Mouse (Mus musculus): Measurements from ENCODE around the gene Mrpl28. TPM values are rescaled to one million over a fixed set of nuclear protein-coding genes. Genes with fewer than 3 reads are reported as not detected.

The Mrpl28 gene
- total RNA-seq, 2 experiments from 2014 or later = 72.2 to 81.8 TPM

DNA sequence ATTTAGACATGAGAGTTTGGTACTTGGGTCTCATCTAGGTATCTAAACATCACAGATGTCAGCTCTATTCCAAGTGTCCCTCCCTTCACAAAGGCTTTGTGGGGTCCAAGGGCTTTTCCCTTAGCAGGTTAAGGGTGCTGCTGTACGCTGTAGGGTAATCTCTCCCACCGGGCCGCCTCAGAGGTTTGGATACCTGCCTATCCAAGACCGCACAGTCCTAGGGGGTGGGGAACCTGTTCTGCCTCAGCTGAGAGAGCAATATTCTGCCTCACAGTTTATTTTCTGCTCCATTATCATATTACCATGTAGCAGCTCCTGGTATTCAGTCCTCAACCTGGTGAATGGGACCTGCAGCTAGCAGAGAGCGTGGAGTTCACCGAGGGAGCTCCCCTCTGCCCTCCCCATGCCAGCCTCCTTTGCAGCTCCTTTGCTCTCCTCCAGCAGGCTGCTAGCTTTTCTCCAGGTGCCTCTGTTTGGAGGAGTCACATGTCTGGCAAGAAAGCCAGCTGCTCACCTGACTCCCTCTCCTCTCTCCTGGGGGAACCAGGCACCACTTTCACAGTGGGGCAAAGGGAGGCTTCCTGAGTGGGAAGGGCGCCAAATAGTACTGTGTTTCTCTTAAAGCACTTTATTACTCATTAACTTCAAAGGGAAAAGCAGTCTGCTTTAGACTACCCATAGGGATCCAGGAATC lies 7.9 kb upstream of the Mrpl28 start:
- no peak for DNase-seq (ENCODE audit: low spot score in 2 of 2)

DNA sequence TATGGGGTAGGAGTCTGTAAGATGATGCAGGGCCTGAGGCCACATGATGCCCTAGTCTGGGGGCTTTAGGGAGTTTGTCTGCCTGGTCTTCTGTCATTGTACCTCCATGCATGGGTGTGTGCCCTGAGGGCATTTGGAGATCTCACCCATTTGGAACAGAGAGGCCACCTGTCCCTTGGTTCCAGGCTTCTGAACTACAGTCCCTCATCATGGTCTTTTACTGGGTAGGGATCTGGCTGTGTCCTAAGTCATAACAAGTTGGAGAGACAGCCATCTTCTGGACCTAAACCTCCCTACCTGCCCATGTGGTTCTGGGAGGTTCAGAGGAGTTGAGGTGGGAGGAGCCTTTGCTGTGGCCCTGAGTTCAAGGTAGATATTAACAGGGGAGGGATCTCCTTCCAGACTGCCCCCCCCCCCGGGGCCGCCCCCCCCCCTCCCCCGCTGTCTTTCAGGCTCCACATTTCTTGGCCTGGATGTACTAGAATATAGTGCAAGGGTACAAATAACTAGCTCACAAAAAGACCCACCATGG lies 7.3 kb upstream of the Mrpl28 start:
- no peak for DNase-seq (ENCODE audit: low spot score in 2 of 2)

DNA sequence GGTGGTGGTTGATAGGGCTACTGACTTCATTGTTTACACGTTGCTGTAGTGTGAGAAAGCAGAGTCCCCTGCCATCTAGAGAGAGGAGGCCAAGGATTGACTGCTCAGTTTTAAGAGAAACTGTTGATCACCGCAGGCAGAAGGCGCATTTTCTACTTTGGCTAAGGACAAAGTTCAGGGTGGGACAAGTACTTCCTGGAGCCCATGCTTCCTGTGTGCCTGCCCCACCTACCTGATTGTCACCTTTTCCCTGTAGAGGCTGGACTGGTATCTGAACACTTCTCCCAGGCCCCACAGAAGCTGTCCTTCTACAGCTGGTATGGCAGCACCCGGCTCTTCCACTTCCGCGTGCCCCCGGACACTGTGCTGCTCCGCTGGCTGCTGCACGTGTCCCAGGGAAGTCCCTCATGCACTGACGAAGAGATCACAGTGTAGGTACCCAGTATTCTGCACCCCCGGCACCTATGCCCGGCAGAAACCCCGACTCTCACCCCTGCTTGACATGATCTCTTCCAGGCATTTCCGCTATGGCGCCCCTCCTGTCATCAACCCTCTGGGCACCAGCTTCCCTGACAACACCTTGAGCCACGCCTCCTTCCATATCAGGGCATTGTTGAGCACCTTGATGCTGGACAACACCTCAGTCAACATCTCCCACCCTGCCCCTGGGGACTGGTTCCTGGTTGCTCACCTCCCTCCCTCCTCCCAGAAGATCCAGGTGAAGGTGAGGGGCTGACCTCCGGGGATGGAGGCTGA lies 6.6 kb upstream of the Mrpl28 start:
- DNase-seq (ENCODE audit: low spot score in 2 of 2) = no peak

DNA sequence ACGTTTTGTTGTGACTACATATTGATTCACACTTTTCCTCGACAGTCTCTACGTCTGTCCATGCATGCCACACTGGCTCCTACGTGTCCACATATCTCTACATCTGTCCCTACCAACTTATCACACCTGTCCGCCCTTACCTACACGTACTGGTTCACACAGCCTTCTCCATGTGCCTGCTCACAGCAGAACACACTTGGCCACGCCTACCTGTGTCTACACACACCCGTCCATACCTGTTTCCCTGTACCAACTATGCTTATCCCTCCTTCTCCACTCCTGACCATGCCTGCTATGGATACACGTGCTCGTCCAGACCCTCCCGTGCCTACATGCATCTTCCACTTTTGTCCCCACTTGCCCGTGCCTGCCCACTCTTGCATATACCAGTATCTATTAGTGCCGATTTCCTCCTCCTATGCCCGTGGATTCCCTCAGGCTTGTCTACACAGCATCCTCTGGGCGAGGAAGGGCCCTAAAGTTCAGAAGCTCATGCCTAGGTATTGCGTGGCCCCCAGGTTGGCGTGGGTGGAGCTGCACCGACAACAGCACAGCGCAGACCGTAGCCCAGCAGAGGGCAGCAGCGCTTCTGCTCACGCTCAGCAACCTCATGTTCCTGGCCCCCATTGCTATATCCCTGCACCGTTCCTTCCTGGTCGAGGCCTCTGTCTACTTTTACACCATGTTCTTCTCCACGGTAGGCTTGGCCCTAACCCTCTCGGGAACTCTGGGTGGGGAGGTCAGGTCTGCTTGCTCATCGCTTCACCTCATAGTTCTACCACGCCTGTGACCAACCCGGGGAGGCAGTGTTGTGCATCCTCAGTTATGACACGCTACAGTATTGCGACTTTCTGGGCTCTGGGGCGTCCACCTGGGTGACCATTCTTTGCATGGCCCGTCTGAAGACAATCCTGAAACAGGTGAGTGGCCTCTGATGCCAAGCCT lies 3.3 kb upstream of the Mrpl28 start:
- DNase-seq (ENCODE audit: low spot score in 2 of 2) = peak; percentile 41 to 64

DNA sequence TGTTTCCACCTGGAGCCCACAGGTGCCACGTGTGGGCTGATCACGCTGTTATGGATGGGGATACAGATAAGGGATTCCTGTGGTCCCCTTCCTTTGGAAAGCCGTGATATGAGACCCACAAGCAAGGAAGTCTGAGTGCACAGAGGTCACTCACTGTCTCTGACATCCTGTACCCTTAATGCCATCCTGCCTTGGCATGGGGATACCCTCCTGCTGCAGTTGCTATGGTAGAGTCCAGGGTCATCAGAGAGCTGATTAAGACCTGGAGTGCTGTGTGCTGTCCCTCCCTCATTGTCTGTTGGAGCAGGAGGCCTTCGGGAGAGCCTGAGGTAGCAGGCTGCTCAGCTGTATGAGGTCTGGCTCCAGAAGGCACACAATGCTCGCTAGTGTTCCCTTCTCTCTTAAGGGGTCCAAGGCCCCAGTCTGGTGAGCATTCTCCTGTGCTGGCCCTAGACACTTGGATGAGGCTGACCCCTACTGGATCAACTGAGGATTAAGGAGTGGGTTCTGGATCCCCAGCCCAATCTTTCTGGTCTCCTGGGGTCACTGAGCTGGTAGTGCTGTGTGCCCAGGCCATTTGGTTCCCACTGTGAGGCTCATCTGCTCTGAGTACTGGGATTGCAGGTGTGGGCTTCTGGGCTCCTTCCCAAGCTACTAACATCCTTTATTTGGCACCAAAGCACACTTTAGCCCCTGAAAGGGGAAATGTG lies 714 bp upstream of the Mrpl28 start:
- no peak for DNase-seq (ENCODE audit: low spot score in 2 of 2)

DNA sequence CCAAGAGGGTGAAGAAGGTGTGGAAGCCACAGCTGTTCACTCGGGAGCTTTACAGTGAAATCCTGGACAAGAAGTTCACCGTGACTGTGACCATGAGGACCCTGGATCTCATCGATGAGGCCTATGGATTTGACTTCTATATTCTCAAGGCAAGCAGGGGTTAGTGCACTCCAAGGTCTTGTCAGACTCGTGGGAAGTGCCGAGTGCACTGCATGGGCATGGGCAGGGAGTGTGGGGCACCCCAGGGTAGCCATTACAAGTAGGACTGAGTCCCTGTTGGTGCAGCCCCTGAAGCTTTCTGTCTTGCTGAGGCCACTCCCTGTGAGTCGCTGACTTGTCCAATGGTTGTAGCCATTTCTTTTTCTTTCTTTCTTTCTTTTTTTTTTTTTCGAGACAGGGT lies 1.3 kb downstream of the Mrpl28 start:
- no peak for DNase-seq (ENCODE audit: low spot score in 2 of 2)

DNA sequence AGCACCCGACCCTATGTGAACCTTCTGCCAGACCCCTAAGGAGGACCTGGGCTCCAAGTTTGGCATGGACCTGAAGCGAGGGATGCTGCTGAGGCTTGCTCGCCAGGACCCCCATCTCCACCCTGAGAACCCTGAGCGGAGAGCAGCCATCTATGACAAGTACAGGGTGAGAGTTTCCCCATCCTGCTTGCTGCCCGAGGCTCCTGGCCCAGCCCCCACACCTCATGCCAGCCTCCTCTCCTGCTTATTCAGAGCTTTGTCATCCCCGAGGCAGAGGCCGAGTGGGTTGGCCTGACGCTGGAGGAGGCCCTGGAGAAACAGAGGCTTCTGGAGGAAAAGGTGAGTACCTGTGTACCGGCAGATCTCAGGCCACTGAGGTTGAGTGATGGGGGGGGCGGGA lies 1.9 kb downstream of the Mrpl28 start:
- no peak for DNase-seq (ENCODE audit: low spot score in 2 of 2)

DNA sequence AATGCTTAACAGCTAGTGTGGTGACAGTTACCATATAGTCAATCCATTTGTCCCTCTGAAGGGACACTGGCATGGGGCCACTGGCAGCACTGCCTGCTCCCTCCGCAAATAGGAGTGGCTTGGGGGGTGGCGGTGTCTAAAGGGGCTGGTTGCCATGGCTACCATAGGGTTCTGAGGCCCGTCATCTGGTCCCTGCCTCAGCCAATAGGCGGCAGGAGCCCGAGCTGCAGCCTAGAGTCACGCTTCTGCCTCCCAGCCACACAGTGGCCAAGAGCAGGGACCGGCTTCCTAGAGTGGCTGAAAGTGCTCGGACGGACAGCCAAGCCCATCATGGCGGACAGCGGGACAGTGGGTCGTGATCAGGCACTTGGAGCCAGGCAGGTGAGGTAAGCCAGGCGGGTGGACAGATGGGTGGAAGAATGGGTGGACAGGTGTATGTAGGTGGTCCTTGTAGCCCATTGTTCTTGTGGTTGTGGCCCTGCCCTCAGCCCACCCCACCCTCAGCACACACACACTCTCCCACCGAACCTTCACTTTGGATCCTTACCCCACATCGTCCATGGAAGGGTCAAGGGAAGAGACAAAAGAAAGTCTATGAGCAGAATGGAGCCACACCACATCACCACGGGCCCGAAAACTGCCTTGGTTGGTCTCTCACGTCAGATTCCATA lies 7.9 kb downstream of the Mrpl28 start:
- no peak for DNase-seq (ENCODE audit: low spot score in 2 of 2)

DNA sequence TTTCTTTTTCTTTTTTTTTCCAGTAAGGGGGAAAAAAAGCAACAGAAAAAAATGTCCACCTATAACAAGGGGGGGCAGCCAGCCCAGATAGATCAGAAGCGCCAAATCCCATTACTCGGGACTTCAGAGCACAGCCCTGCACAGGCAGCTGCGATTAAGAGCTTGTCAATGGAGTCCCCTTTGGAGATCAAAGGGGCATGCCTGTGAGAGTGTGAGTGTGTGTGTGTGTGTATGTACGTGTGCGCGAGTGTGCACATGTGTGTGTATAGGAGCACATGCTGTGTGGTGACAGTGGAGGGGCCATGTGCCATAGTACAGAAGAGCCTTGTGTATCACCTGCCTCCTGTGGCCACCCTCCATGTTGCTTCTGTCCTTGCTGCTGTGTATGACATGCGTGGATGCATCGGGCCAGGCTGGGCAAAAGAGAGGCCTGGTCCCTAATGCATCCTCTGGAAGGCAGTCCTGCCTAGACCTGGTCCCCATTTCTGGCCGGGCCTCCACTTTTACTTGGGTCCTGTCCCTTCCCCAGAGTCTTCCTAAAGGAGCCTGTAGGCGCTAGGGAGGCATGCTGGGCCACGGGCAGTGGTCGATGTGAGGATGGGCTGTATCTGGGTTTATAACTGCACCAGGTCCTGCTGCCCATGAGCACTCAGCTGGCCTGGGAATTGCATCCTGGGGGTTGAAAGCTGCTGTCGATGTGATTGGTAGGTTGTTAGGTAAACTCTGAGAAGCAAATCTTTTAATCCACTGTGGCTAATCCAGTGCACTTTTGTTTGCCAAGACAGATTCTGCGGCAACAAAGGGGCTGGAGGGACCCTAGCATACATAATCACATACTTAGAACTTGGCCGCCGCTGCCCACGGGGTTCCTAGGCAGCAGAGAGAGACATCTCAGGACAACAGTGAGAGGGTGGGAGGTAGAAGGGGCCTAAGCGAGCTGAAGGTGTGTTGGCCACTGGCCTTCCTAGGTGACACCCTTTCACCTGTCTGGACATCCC lies 8.9 kb downstream of the Mrpl28 start:
- DNase-seq (ENCODE audit: low spot score in 2 of 2) = no peak

DNA sequence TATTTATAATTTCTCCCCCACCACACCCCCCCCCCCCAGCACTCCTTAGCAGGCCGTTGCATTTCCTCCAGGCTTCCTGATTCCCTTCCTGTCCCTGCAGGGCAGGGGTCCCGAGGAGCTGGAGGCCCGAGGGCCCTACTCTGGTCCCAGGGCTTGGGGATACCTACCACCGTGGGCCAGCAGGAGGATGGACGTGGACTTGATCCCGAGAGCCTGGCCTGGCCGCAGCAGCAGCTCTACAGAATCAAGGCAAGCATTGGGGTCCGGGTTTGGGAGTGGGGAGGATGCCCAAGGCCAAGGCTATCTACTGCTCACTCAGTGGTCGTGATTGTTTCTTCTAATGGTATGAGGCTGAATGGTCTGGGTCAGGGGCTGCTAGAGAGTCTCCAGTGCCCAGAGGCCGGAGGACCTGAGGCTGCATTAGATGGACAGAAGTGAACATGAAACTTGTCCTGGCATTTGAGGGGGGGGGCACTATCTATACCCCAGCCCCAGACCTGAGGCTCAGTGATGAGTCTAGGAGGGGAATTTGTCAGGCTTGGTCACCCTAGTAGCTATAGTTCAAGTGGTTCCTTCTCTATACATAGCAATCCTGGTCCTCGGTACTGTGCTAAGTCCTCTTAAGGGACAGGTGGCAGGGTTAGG lies 13.9 kb downstream of the Mrpl28 start:
- DNase-seq (ENCODE audit: low spot score in 2 of 2) = no peak

DNA sequence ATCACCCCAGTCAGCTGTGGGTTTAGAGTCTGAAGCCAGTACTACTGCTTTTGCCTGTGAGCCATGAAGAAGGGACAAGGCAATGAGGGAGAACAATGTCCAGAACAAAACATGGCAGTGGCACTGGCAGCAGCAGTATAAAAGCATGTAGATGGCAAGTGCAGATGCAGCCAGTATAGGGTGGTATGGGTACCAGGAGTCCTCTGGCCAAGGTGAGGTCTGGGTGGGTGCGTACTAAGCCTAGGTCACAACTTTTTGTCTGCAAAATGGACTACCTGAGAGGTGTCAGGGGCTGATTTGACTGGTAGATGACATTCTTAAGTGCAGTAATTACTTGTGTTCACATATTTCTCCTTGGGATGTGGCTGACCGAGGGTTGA lies 14.4 kb downstream of the Mrpl28 start:
- no peak for DNase-seq (ENCODE audit: low spot score in 2 of 2)

DNA sequence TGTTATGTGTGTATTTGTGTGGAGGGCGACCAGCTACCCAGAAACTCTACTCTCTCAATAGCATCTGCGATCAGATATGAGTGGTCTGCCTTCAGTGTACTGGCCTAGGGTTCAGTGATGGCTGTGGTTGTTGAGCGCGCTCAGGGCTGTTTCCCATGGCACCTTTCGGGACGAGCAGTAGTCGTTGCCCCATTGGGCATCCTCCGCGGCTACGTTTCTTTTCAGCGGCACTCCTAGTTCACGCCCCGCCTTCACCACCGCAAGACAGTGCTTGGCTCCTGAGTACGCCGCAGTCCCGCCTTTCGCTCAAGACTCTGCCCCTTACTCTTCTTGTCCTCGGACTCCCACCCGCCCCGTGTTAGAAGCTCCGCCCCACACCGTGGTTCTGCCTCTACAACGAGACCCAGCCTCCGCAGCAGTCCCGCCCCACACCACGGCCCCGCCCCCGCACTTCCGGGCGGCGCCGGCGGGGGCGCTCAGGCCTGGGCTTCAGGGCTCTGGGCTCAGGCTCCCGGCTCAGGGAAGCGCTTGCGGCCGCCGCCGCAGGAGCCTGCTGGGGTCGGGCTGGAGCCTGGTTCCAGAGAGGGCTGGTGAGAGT lies 15.0 kb downstream of the Mrpl28 start, which contains the start of gene Axin1:
Axin1 (plus strand) TSS at position 450 of the 598 bp plus-strand sequence.
- peak; percentile 87 to 92 for DNase-seq (ENCODE audit: low spot score in 2 of 2)

DNA sequence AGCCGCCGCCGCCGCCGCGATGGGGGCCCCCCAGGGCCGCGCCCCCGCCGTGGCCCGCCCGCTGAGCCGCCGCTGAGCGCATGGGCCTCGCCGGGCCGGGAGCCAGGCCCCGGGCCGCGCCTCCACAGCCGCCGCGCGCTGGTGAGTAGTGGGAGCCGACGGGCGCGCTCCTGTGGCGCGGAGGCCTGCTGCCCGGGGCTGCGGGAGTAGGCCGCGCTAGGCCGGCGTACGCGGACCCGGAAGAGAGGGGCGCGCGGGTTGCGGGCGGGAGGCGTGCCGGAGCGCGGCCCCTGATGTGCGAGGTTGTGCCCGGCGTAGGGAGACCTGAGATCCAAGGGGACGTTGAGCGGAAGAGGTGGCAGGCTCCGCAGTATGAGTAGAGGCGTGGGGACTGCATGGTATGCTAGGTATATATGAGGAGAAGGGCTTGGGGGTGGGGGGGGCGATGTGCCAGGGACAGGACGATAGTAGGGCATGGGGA lies 15.6 kb downstream of the Mrpl28 start:
- no peak for DNase-seq (ENCODE audit: low spot score in 2 of 2)

DNA sequence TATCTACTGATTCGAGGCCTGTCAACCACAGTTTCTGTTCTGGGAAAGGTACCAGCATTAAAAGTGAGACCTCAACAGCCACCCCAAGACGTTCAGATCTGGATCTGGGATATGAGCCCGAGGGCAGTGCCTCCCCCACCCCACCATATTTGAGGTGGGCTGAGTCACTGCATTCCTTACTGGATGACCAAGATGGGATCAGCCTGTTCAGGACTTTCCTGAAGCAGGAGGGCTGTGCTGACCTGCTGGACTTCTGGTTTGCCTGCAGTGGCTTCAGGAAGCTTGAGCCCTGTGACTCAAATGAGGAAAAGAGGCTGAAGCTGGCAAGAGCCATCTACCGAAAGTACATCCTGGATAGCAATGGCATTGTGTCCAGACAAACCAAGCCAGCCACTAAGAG lies 19.5 kb downstream of the Mrpl28 start:
- DNase-seq (ENCODE audit: low spot score in 2 of 2) = no peak

DNA sequence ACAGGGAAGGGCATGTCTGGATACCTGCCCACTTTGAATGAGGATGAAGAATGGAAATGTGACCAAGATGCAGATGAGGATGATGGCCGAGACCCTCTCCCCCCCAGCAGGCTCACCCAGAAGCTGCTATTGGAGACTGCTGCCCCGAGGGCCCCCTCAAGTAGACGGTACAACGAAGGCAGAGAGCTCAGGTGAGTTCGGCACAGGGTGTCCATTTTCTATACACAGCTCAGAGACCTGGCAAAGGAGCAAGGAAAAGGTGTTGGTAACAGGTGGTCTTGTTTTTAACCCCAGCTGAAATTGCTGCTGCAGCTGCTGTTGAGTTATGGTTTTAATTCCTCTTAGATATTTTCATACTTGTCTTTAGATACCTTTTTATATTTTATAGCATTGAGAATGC lies 20.1 kb downstream of the Mrpl28 start:
- no peak for DNase-seq (ENCODE audit: low spot score in 2 of 2)

DNA sequence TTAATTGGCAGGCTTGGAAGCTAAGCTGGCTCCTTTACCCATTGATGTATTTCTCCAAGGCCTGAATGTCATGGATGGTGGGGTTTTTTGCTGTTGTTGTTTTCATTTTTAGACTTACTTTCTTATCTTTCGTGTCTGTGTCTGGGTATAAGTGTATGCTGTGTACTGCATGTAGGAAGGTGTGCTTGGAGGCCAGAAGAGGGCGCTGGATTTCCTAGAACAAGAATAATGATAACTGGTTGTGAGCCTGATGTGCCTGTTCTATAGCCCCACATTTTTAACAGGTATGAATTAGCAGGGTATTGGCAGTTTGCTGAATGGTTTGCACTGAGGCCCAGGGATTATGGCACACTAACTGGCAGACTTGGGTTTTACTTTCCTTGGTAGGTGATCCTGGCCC lies 25.8 kb downstream of the Mrpl28 start:
- no peak for DNase-seq (ENCODE audit: low spot score in 2 of 2)

DNA sequence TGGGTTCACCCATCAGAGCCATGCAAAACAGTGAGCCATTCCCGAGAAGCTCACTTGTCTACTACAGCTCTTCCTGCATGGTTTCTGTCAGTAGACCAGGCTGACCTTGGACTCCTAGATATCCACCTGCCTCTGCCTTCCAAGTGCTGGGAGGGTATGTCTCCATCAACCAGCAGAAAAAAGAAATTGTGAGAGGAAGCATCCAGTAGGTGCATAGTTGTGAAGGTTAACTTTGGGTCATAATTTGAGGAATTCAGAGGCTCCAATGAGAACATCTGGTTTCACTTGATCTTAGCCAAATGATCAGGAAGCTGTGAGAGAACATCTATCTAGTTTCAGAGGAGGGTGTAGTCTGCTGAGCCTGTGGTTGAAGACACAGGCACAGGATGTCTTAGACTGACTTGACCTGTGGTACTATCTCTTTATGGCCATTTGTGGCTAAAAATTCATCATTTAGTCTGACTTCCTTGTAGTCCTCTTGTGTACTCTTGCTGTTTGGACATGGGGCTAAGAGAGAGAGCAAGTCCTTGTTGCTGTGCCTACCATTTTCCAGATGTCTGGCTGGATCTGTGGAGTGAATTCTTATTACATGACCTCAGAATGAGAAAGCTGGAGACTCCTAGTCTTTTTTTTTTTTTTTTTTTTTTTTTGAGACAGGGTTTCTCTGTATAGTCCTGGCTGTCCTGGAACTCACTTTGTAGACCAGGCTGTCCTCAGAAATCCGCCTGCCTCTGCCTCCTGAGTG lies 28.8 kb downstream of the Mrpl28 start:
- DNase-seq (ENCODE audit: low spot score in 2 of 2) = no peak

Data from layer of hippocampus, postnatal 10 days (tissue).